Mouse (Mus musculus) hindbrain, embryonic 16.5 days (tissue): ENCODE results near the gene Gpr107. TPM values are rescaled to one million over a fixed set of nuclear protein-coding genes. Genes with fewer than 3 reads are reported as not detected.

Experiments
- ATAC-seq: fragments of 200-750 bp; cut with Nextera tagmentation; 2 replicates; pipeline ENCODE4 v1.8.0; 2017; ENCODE audit warnings: moderate TSS enrichment, moderate library complexity
- H3K27ac ChIP-seq: fragments of 300-500 bp; sonication (generic); 2 replicates; pipeline ENCODE4 v1.5.1; 2014; ENCODE audit warnings: low read depth, mild to moderate bottlenecking, control low read depth, low read length, moderate library complexity
- H3K27me3 ChIP-seq: fragments of 300-500 bp; sonication (generic); replicated peaks from 2 replicates; pipeline ENCODE4 v1.6.1; 2014; ENCODE audit warnings: low read length; ENCODE audit not compliant: control insufficient read depth, insufficient read depth
- H3K36me3 ChIP-seq: fragments of 300-500 bp; sonication (generic); 2 replicates; pipeline ENCODE4 v1.6.1; 2014; ENCODE audit warnings: mild to moderate bottlenecking, low read length, moderate library complexity, mixed read lengths; ENCODE audit not compliant: control insufficient read depth, insufficient read depth
- H3K4me1 ChIP-seq: fragments of 300-500 bp; sonication (generic); 2 replicates; pipeline ENCODE4 v1.6.1; 2014; ENCODE audit warnings: low read depth, low read length; ENCODE audit not compliant: control insufficient read depth, insufficient read depth
- H3K4me2 ChIP-seq: fragments of 300-500 bp; sonication (generic); 2 replicates; pipeline ENCODE4 v1.6.1; 2014; ENCODE audit warnings: mild to moderate bottlenecking, low read length, control low read depth, moderate library complexity
- H3K4me3 ChIP-seq: fragments of 300-500 bp; sonication (generic); 2 replicates; pipeline ENCODE4 v1.5.1; 2014; ENCODE audit warnings: mild to moderate bottlenecking, low read length, control low read depth, moderate library complexity
- H3K9ac ChIP-seq: fragments of 300-500 bp; sonication (generic); 2 replicates; pipeline ENCODE4 v1.6.1; 2014; ENCODE audit warnings: low read depth, mild to moderate bottlenecking, control low read depth, low read length, moderate library complexity
- H3K9me3 ChIP-seq: fragments of 300-500 bp; sonication (generic); 2 replicates; pipeline ENCODE4 v1.6.1; 2014; ENCODE audit warnings: mild to moderate bottlenecking, low read length, moderate library complexity; ENCODE audit not compliant: control insufficient read depth
- WGBS: fragments of 180-500 bp; shearing (Covaris S2); extraction: QIAGEN DNeasy Blood & Tissue Kit; methylation state at CpG from one replicate; pipeline ENCODE4 v1.1.7; 2014; 5-methylcytosine and 5-hydroxymethylcytosine counted together
- polyA plus RNA-seq: library from polyadenylated mRNA; unstranded; fragments of >200 nt; fragmentation: Nextera tagmentation; extraction: Ambion mirVana; gene quantifications from 2 replicates; pipeline ENCODE4 v1.2.1, GENCODE M21; 2015

Gpr107 gene
- polyA plus RNA-seq, 1 experiment from 2014 or later, result 34.4 TPM

GRCm38 (mm10) chr2:31209525-31209924 lies 57.4 kb downstream of the Gpr107 start:
- no peak overlapping the region for H3K4me3 ChIP-seq
- peaks cover 7% of the 10 kb centered on the region for H3K36me3 ChIP-seq
- H3K9me3 ChIP-seq, result no peaks in the 10 kb centered on the region
- no peak for ATAC-seq
- no peaks in the 10 kb centered on the region for H3K27me3 ChIP-seq
- 90% methylated on average over 4 of the region's 4 CpGs for WGBS
- H3K4me1 ChIP-seq, result peaks cover 10% of the 10 kb centered on the region
- H3K27ac ChIP-seq, result no peak overlapping the region
- no peak overlapping the region for H3K9ac ChIP-seq
- no peak overlapping the region for H3K4me2 ChIP-seq

- H3K9me3 ChIP-seq, result no peaks in the 10 kb centered on the region
- H3K4me2 ChIP-seq, result no peak overlapping the region
- no peak overlapping the region for H3K9ac ChIP-seq
- H3K4me1 ChIP-seq, result peaks cover 10% of the 10 kb centered on the region
- WGBS, result 60% methylated on average over 11 of the region's 11 CpGs
- H3K4me3 ChIP-seq, result no peak overlapping the region
- no peaks in the 10 kb centered on the region for H3K27me3 ChIP-seq
- H3K27ac ChIP-seq, result no peak overlapping the region
- ATAC-seq, result no peak
- peaks cover 13% of the 10 kb centered on the region for H3K36me3 ChIP-seq
Measured at GRCm38 (mm10) chr2:31210144-31210847, 58.2 kb downstream of the Gpr107 start.

- H3K27me3 ChIP-seq, result no peaks in the 10 kb centered on the region
- H3K4me3 ChIP-seq, result no peak overlapping the region
- ATAC-seq, result no peak
- WGBS, result 40% methylated on average over 3 of the region's 3 CpGs
- H3K9ac ChIP-seq, result no peak overlapping the region
- no peaks in the 10 kb centered on the region for H3K9me3 ChIP-seq
- peaks cover 14% of the 10 kb centered on the region for H3K36me3 ChIP-seq
- peaks cover 7% of the 10 kb centered on the region for H3K4me1 ChIP-seq
- H3K4me2 ChIP-seq, result no peak overlapping the region
- H3K27ac ChIP-seq, result no peak overlapping the region
Measured at GRCm38 (mm10) chr2:31211204-31211603, 59.1 kb downstream of the Gpr107 start.

GRCm38 (mm10) chr2:31214211-31214796 lies 62.2 kb downstream of the Gpr107 start:
- ATAC-seq, result peak; percentile 34; the same call in 1 of the 2 replicates
- peaks cover 11% of the 10 kb centered on the region for H3K36me3 ChIP-seq

GRCm38 (mm10) chr2:31218611-31219010 lies 66.5 kb downstream of the Gpr107 start:
- H3K4me3 ChIP-seq, result no peak overlapping the region
- no peak for ATAC-seq
- no peaks in the 10 kb centered on the region for H3K27me3 ChIP-seq
- H3K4me1 ChIP-seq, result no peaks in the 10 kb centered on the region
- H3K4me2 ChIP-seq, result no peak overlapping the region
- H3K9ac ChIP-seq, result no peak overlapping the region
- H3K9me3 ChIP-seq, result no peaks in the 10 kb centered on the region
- H3K36me3 ChIP-seq, result peaks cover 8% of the 10 kb centered on the region
- no peak overlapping the region for H3K27ac ChIP-seq
- 75% methylated on average over 3 of the region's 3 CpGs for WGBS

More at GRCm38 (mm10) chr2:31214211-31214796, 62.2 kb downstream of the Gpr107 start:
- no peak overlapping the region for H3K4me2 ChIP-seq
- WGBS, result 51% methylated on average over 16 of the region's 16 CpGs
- no peak overlapping the region for H3K27ac ChIP-seq
- H3K9me3 ChIP-seq, result no peaks in the 10 kb centered on the region
- no peak overlapping the region for H3K4me3 ChIP-seq
- H3K27me3 ChIP-seq, result no peaks in the 10 kb centered on the region
- H3K4me1 ChIP-seq, result no peaks in the 10 kb centered on the region
- H3K9ac ChIP-seq, result no peak overlapping the region

- H3K9me3 ChIP-seq, result no peaks in the 10 kb centered on the region
- no peak overlapping the region for H3K4me3 ChIP-seq
- H3K4me2 ChIP-seq, result no peak overlapping the region
- no peak overlapping the region for H3K9ac ChIP-seq
- H3K27me3 ChIP-seq, result no peaks in the 10 kb centered on the region
- no peaks in the 10 kb centered on the region for H3K4me1 ChIP-seq
- no peak overlapping the region for H3K27ac ChIP-seq
- 85% methylated on average over 6 of the region's 6 CpGs for WGBS
- H3K36me3 ChIP-seq, result peaks cover 8% of the 10 kb centered on the region
- ATAC-seq, result no peak
Measured at GRCm38 (mm10) chr2:31219470-31219869, 67.4 kb downstream of the Gpr107 start.

GRCm38 (mm10) chr2:31220844-31221243 lies 68.7 kb downstream of the Gpr107 start:
- 59% methylated on average over 7 of the region's 7 CpGs for WGBS
- no peak overlapping the region for H3K9ac ChIP-seq

GRCm38 (mm10) chr2:31221582-31221981 lies 69.5 kb downstream of the Gpr107 start:
- no peak overlapping the region for H3K27ac ChIP-seq
- no peak for ATAC-seq
- H3K9ac ChIP-seq, result no peak overlapping the region
- no peaks in the 10 kb centered on the region for H3K4me1 ChIP-seq
- H3K27me3 ChIP-seq, result no peaks in the 10 kb centered on the region
- WGBS, result 89% methylated on average over 5 of the region's 5 CpGs
- H3K4me3 ChIP-seq, result no peak overlapping the region
- no peaks in the 10 kb centered on the region for H3K36me3 ChIP-seq
- no peaks in the 10 kb centered on the region for H3K9me3 ChIP-seq
- no peak overlapping the region for H3K4me2 ChIP-seq

More at GRCm38 (mm10) chr2:31220844-31221243, 68.7 kb downstream of the Gpr107 start:
- no peak overlapping the region for H3K4me3 ChIP-seq
- H3K9me3 ChIP-seq, result no peaks in the 10 kb centered on the region
- no peaks in the 10 kb centered on the region for H3K36me3 ChIP-seq
- H3K4me2 ChIP-seq, result no peak overlapping the region
- no peaks in the 10 kb centered on the region for H3K27me3 ChIP-seq
- ATAC-seq, result no peak
- no peak overlapping the region for H3K27ac ChIP-seq
- H3K4me1 ChIP-seq, result no peaks in the 10 kb centered on the region

GRCm38 (mm10) chr2:31228768-31229311 lies 76.7 kb downstream of the Gpr107 start:
- 32% methylated on average over 1 of the region's 1 CpGs for WGBS
- Histone ChIP-seq H3K36me3 (no peaks in the 10 kb centered on the region), H3K4me3 (no peak overlapping the region), H3K27me3 (no peaks in the 10 kb centered on the region), H3K4me2 (no peak overlapping the region), H3K4me1 (no peaks in the 10 kb centered on the region), H3K9ac (no peak overlapping the region), H3K27ac (no peak overlapping the region), H3K9me3 (no peaks in the 10 kb centered on the region)
- no peak for ATAC-seq
